ENCODE assay signal across 8 mouse cellular contexts in the genomic region with DNA sequence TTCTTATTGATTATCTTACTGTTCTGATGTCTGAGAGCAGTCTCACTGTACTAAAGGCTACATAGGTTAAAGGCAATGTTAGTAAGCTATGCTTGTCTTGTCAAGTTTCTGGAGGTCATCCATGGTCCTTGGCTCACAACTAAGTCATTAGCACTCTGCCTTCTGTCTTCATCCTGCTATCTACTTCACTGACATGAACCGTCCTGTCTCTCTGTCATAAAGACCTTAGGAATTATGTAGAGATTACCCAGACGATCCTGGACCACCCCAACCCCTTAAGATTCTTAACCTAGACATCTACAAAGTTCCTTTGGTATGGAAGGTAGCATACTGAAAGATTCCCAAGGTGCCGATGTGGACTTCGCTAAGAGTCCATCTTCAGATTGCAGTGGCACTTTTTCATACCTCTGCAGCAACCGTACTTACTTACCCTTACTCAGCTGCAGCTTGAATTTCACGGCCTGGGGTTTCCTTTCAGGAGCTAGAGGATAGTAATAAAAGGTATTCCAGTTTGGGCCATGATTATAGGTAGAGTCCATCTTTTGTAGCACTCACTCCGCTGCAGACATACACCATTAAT. TPM values are rescaled to one million over a fixed set of nuclear protein-coding genes. Genes with fewer than 3 reads are reported as not detected.
DNase-seq lines count a peak whose midpoint lies in the region; ATAC-seq and TF ChIP-seq lines count a peak whose summit lies in the region.
"Not testable (repeated sequence)": the region's sequence is repeated elsewhere in the genome, so short reads cannot be mapped to it uniquely, and the experiment has no call there.

No protein-coding gene starts in this region.

- H3K4me1 ChIP-seq in ES-E14 (ENCODE audit: control insufficient read depth in 2 of 2, insufficient read depth in 2 of 2, low read length in 2 of 2, poor library complexity in 1 of 2); embryonic facial prominence, embryonic 14.5 days (ENCODE audit: control insufficient read depth, insufficient read depth, low read length); heart, embryonic 12.5 days (replicated peaks); intestine, postnatal 0 days (replicated peaks; ENCODE audit: control insufficient read depth, insufficient read depth, low read length): not testable (repeated sequence)

- not testable (repeated sequence) for H3K4me2 ChIP-seq in embryonic facial prominence, embryonic 14.5 days (ENCODE audit: low read depth, low read length); heart, embryonic 12.5 days; intestine, postnatal 0 days (replicated peaks; ENCODE audit: low read depth)

- not testable (repeated sequence) for H3K9ac ChIP-seq in ES-E14 (ENCODE audit: insufficient read depth, low read depth, low read length, poor library complexity, severe bottlenecking); embryonic facial prominence, embryonic 14.5 days (ENCODE audit: low read depth, low read length); heart, embryonic 12.5 days; intestine, postnatal 0 days (ENCODE audit: low read depth, low read length)

- 86% methylated on average over 7 of the region's 7 CpGs for whole genome bisulfite sequencing in embryonic facial prominence, embryonic 14.5 days
- 82% methylated on average over 7 of the region's 7 CpGs for WGBS in heart, embryonic 12.5 days
- 86% methylated on average over 7 of the region's 7 CpGs for WGBS in intestine, postnatal 0 days

- in situ Hi-C loops in ES-E14 (cut with MboI; ENCODE audit: low sequenced_read_pairs in 2 of 2, unreplicated experiment in 2 of 2): not testable (repeated sequence)

- not testable (repeated sequence) for H3K27me3 ChIP-seq in embryonic facial prominence, embryonic 14.5 days (replicated peaks; ENCODE audit: control insufficient read depth, insufficient read depth, low read length); heart, embryonic 12.5 days (replicated peaks); intestine, postnatal 0 days (replicated peaks; ENCODE audit: control insufficient read depth, insufficient read depth, low read length)

- peak; percentile 59 for DNase-seq in ES-E14 (ENCODE audit: low read depth, low spot score)
- DNase-seq in c-Kit-positive CD71-negative TER-119-negative erythroid progenitor cells, embryonic 14.5 days (ENCODE audit: low read depth): peak; percentile 14
- DNase-seq in embryonic facial prominence, embryonic 14.5 days (ENCODE audit: low spot score): not testable (repeated sequence)
- DNase-seq in left cerebral cortex, postnatal 14 days (ENCODE audit: low spot score in 2 of 2): peak; percentile 18 to 19
- peak; percentile 3 to 5 for DNase-seq in natural killer cell, adult 2 months (ENCODE audit: low spot score in 2 of 2)
- DNase-seq in urinary bladder, postnatal 14 days (ENCODE audit: low spot score): peak; percentile 14

- not testable (repeated sequence) for TF ChIP-seq CTCF in intestine, postnatal 0 days (IDR thresholded peaks at IDR 0.05; ENCODE audit: low read depth)

- intact Hi-C loops in left cerebral cortex, postnatal 14 days (cut with DNase I): not testable (repeated sequence)

- not testable (repeated sequence) for H3K4me3 ChIP-seq in ES-E14 (ENCODE audit: insufficient read depth in 1 of 2, low read depth in 1 of 2, low read length in 2 of 2, poor library complexity in 1 of 2, severe bottlenecking in 1 of 2); embryonic facial prominence, embryonic 14.5 days (ENCODE audit: low read depth, low read length); heart, embryonic 12.5 days; intestine, postnatal 0 days (ENCODE audit: low read depth, low read length)

- ATAC-seq in embryonic facial prominence, embryonic 14.5 days (ENCODE audit: low read depth); heart, embryonic 12.5 days (ENCODE audit: insufficient number of reproducible peaks, low FRiP score); intestine, postnatal 0 days: not testable (repeated sequence)

- peaks cover 74% of the 10 kb centered on the region for H3K9me3 ChIP-seq in ES-E14 (ENCODE audit: control insufficient read depth, insufficient read depth, low read depth, low read length)
- H3K9me3 ChIP-seq in embryonic facial prominence, embryonic 14.5 days (ENCODE audit: control insufficient read depth, low read length): peaks cover 17% of the 10 kb centered on the region; the same call in 1 of the 2 replicates
- H3K9me3 ChIP-seq in heart, embryonic 12.5 days (replicated peaks): peaks cover 60% of the 10 kb centered on the region
- not testable (repeated sequence) for H3K9me3 ChIP-seq in intestine, postnatal 0 days (ENCODE audit: control insufficient read depth)

- peak overlapping the region; percentile 9; the same call in 1 of the 2 replicates for H3K27ac ChIP-seq in ES-E14 (ENCODE audit: insufficient read depth, low read depth, low read length, poor library complexity, severe bottlenecking)
- peak overlapping the region; percentile 41; the same call in 1 of the 2 replicates for H3K27ac ChIP-seq in embryonic facial prominence, embryonic 14.5 days (replicated peaks; ENCODE audit: low read depth, low read length)
- H3K27ac ChIP-seq in heart, embryonic 12.5 days (ENCODE audit: poor library complexity, severe bottlenecking): peak overlapping the region; percentile 25; the same call in 1 of the 2 replicates
- 0 out of 2 replicates have a peak overlapping the region, but pooled peaks have one; percentile 6 for H3K27ac ChIP-seq in intestine, postnatal 0 days (ENCODE audit: low read depth, low read length)

- peaks cover 77% of the 10 kb centered on the region for H3K36me3 ChIP-seq in ES-E14 (ENCODE audit: control insufficient read depth, insufficient read depth, low read length, poor library complexity, severe bottlenecking)
- peaks cover 31% of the 10 kb centered on the region for H3K36me3 ChIP-seq in embryonic facial prominence, embryonic 14.5 days (ENCODE audit: control insufficient read depth, insufficient read depth, low read length)
- H3K36me3 ChIP-seq in heart, embryonic 12.5 days: peaks cover 38% of the 10 kb centered on the region
- H3K36me3 ChIP-seq in intestine, postnatal 0 days (ENCODE audit: control insufficient read depth, insufficient read depth): not testable (repeated sequence)

RNA-seq across cellular contexts. Expression of a gene that starts 31.5 kb away (rescaled TPM):
- 165 and 322 TPM in 2 replicates for total RNA-seq in ES-E14 (2012; rRNA removed)
- polyA plus RNA-seq in embryonic facial prominence, embryonic 14.5 days (2014; fragmentation: Nextera tagmentation; extraction: Ambion mirVana): 128 and 129 TPM in 2 replicates
- 121 and 171 TPM in 2 replicates for polyA plus RNA-seq in heart, embryonic 12.5 days (2016; fragmentation: Nextera tagmentation; extraction: Ambion mirVana)
- polyA plus RNA-seq in intestine, postnatal 0 days (2015; fragmentation: Nextera tagmentation; extraction: Ambion mirVana): 46.8 and 66.4 TPM in 2 replicates
- total RNA-seq in left cerebral cortex, postnatal 14 days (2021): 100 to 1,000 TPM; 193 to 282 TPM
